Mouse (Mus musculus) hindbrain, embryonic 15.5 days (tissue): ENCODE measurements around the gene Fbxo24. TPM values are rescaled to one million over a fixed set of nuclear protein-coding genes. Genes with fewer than 3 reads are reported as not detected.
"Not testable (repeated sequence)": the region's sequence is repeated elsewhere in the genome, so short reads cannot be mapped to it uniquely, and the experiment has no call there.

Experiments used
- ATAC-seq: fragments of 200-750 bp; cut with Nextera tagmentation; 2 replicates; pipeline ENCODE4 v1.8.0; 2017; ENCODE audit warnings: low read depth, moderate number of reproducible peaks, moderate TSS enrichment; ENCODE audit not compliant: low FRiP score
- H3K27ac ChIP-seq: fragments of 300-500 bp; sonication (generic); replicated peaks from 2 replicates; pipeline ENCODE4 v1.5.1; 2015; ENCODE audit warnings: mild to moderate bottlenecking, inconsistent platforms
- H3K27me3 ChIP-seq: fragments of 300-500 bp; sonication (generic); 2 replicates; pipeline ENCODE4 v1.6.1; 2015; ENCODE audit warnings: control low read depth, inconsistent platforms
- H3K36me3 ChIP-seq: fragments of 300-500 bp; sonication (generic); 2 replicates; pipeline ENCODE4 v1.6.1; 2015; ENCODE audit warnings: control low read depth, inconsistent platforms
- H3K4me1 ChIP-seq: fragments of 300-500 bp; sonication (generic); replicated peaks from 2 replicates; pipeline ENCODE4 v1.6.1; 2015; ENCODE audit warnings: control low read depth, inconsistent platforms
- H3K4me2 ChIP-seq: fragments of 300-500 bp; sonication (generic); 2 replicates; pipeline ENCODE4 v1.6.1; 2015; ENCODE audit warnings: moderate library complexity, mild to moderate bottlenecking, inconsistent platforms
- H3K4me3 ChIP-seq: fragments of 300-500 bp; sonication (generic); 2 replicates; pipeline ENCODE4 v1.5.1; 2015; ENCODE audit warnings: mild to moderate bottlenecking, inconsistent platforms
- H3K9ac ChIP-seq: fragments of 300-500 bp; sonication (generic); 2 replicates; pipeline ENCODE4 v1.6.1; 2015; ENCODE audit warnings: inconsistent platforms
- H3K9me3 ChIP-seq: fragments of 300-500 bp; sonication (generic); 2 replicates; pipeline ENCODE4 v1.6.1; 2016; ENCODE audit warnings: control low read depth, inconsistent platforms
- WGBS: fragments of 180-500 bp; shearing (Covaris S2); methylation state at CpG from one replicate; pipeline ENCODE4 v1.1.7; 2015; 5-methylcytosine and 5-hydroxymethylcytosine counted together
- polyA plus RNA-seq: library from polyadenylated mRNA; unstranded; fragments of >200 nt; fragmentation: Nextera tagmentation; extraction: Ambion mirVana; gene quantifications from 2 replicates; pipeline ENCODE4 v1.2.1, GENCODE M21; 2015

Gene Fbxo24
- polyA plus RNA-seq, 1 experiment from 2014 or later: 0.31 TPM

DNA sequence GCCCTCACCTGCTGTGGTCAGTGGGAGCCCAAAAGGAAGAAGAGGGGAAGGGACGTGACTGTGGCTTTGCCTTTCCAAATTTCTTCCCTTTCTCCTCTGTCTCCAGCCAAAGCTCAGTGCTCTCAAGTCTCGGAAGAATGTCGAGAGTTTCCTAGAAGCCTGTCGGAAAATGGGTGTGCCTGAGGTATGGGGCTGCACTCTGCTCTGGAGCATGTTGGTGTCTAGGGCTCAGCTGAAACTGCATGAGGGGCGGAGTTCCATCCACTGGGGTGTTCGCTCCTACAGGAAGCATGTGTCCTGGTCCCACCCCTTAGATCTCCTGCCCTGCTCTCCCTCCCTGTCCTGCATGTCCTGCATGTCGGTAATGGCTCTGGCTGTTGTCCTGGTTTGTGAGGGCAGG, 10.7 kb upstream of the Fbxo24 start:
- ATAC-seq: no peak
- peaks cover 59% of the 10 kb centered on the region for H3K36me3 ChIP-seq
- 88% methylated on average over 7 of the region's 7 CpGs for WGBS
- H3K9me3 ChIP-seq: no peaks in the 10 kb centered on the region
- H3K9ac ChIP-seq: no peak overlapping the region
- no peak overlapping the region for H3K4me2 ChIP-seq
- no peak overlapping the region for H3K4me3 ChIP-seq
- no peak overlapping the region for H3K27ac ChIP-seq
- H3K27me3 ChIP-seq: peaks cover 12% of the 10 kb centered on the region; the same call in 1 of the 2 replicates
- H3K4me1 ChIP-seq: no peaks in the 10 kb centered on the region

DNA sequence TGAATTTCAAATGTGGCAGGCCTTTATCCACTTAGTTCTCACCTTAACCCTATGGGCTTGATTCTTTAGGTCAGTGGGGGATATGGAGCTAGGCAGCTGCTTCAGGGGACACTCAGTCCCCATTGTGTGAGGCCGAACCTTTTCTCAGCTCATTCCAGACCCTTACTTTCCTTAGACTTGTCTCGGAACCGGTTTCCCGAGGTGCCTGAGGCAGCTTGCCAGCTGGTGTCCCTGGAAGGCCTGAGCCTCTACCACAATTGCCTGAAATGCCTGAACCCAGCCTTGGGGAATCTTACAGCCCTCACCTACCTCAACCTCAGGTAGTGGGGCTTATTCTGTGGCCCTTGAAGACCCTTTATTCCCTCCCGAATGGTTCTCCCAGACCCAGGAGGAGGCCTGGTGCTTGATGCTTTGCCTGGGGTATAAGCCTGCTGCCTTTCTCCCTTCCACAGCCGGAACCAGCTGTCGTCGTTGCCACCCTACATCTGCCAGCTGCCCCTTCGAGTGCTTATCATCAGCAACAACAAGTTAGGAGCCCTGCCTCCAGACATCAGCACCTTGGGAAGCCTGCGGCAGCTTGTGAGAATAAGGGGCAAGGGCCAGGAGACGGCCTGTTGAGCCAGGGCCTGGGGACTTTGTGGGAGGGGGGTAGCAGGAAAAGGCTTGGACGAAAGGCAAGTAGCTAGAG, 4.7 kb upstream of the Fbxo24 start:
- Histone ChIP-seq H3K4me1 (peaks cover 38% of the 10 kb centered on the region), H3K9ac (no peak overlapping the region), H3K27me3 (no peaks in the 10 kb centered on the region), H3K9me3 (no peaks in the 10 kb centered on the region), H3K4me3 (no peak overlapping the region), H3K4me2 (no peak overlapping the region), H3K27ac (no peak overlapping the region), H3K36me3 (peaks cover 35% of the 10 kb centered on the region)
- ATAC-seq: no peak
- WGBS: 72% methylated on average over 12 of the region's 12 CpGs

DNA sequence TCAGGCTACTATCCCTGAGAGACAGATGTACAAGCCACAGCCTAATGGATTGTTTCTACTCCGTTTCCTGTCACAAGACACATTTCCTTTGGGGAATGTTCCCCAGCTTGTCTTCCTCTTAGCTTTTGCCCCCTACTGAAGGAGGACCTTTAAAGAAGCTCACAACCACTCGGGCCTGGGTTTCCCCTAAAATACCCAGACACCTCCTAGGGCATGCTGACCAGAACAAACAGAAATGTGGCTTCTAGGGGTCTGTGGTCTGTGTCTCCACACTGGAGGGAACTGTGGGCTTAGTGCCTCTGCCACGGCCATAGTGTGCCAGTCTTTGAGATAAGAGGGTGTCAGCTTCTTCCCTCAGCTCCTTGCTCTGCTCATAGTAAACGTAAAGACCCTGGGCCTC, 2.8 kb upstream of the Fbxo24 start:
- Histone ChIP-seq H3K36me3 (peaks cover 16% of the 10 kb centered on the region; the same call in 1 of the 2 replicates), H3K4me2 (peak overlapping the region; percentile 95; the same call in 1 of the 2 replicates), H3K4me3 (0 out of 2 replicates have a peak overlapping the region, but pooled peaks have one; percentile 2), H3K27me3 (no peaks in the 10 kb centered on the region), H3K27ac (peak overlapping the region; percentile 60; the same call in 1 of the 2 replicates), H3K9me3 (no peaks in the 10 kb centered on the region), H3K4me1 (peaks cover 45% of the 10 kb centered on the region), H3K9ac (no peak overlapping the region)
- 72% methylated on average over 4 of the region's 4 CpGs for WGBS
- ATAC-seq: no peak

DNA sequence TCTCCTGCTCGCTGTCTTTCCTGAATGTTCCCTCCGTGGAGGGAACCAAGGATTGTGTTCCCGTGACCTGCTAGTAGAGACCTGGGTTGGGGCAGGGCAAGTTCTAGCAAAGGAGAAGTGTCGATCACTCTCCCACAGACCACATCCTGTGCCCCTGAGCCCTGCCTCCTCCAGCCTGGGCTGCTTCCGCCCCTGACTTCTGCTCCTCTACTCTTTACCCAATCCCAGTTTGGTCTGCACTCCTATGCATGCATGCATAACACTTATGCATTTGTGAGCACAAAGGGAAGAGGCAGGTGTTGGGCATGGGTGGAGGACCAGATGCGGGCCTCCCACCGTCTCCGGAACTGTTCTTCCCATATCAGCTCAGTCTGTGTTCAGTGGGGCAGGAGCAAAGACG, 2.4 kb upstream of the Fbxo24 start:
- Histone ChIP-seq H3K4me3 (0 out of 2 replicates have a peak overlapping the region, but pooled peaks have one; percentile 2), H3K36me3 (peaks cover 12% of the 10 kb centered on the region; the same call in 1 of the 2 replicates), H3K27ac (peak overlapping the region; percentile 60), H3K4me1 (peaks cover 45% of the 10 kb centered on the region), H3K27me3 (no peaks in the 10 kb centered on the region), H3K4me2 (peak overlapping the region; percentile 95), H3K9me3 (no peaks in the 10 kb centered on the region), H3K9ac (0 out of 2 replicates have a peak overlapping the region, but pooled peaks have one; percentile 10)
- 65% methylated on average over 9 of the region's 9 CpGs for WGBS
- no peak for ATAC-seq

DNA sequence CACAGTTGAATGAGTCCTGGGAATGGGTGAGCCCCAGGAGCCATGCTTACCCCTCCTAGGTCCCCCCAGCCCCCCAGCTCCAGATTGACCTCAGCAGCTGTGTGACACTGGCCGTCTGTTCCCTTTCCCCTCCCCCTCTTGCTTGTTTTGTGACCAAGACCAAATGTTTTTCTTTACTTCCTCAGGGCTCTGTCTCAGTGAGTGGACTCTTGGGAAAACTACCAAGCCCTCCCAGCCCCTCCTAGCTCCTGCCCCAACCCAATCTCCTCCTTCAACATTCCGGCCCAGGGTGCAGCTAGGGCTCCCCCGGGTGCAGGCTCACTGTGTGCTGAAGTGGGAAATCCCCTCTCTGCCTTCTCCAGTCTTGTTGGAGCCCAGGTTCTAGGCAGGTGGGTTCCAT, 1.8 kb upstream of the Fbxo24 start:
- Histone ChIP-seq H3K4me1 (peaks cover 45% of the 10 kb centered on the region), H3K4me2 (peak overlapping the region; percentile 95), H3K27ac (peak overlapping the region; percentile 60), H3K9ac (0 out of 2 replicates have a peak overlapping the region, but pooled peaks have one; percentile 10), H3K27me3 (no peaks in the 10 kb centered on the region), H3K4me3 (no peak overlapping the region), H3K9me3 (no peaks in the 10 kb centered on the region), H3K36me3 (peaks cover 6% of the 10 kb centered on the region; the same call in 1 of the 2 replicates)
- 50% methylated on average over 3 of the region's 3 CpGs for WGBS
- ATAC-seq: no peak

DNA sequence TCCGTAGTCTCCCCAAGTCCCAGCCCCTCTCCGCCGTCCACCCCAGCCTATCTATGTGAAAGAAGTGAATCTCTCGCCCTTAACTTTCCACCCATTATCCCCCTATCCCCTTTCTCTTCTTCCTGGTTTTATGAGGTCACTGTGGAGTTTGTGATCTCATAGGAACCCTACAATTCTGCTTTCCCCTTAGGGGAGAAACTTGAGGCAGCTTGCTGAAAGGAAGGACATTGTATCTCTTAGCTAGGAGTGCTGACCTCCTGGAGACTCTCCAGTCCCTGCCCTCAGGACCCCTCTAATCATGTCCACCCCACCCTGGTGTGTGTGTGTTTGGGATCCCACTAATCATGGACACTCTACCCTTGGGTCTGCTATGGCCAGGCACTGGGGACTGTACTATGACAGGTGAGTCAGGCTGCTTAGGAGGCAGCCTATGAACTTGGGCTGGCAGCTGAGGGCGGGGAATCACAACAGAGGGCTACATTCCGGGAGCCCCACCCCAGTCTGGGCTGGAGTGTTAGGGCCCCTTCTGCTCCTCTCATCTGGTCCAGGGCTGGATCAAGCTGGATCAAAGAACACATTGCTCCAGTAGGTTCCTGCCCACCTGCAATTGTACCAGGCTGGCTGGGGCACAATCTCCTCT, 1.2 kb upstream of the Fbxo24 start:
- no peaks in the 10 kb centered on the region for H3K9me3 ChIP-seq
- peaks cover 45% of the 10 kb centered on the region for H3K4me1 ChIP-seq
- WGBS: 27% methylated on average over 6 of the region's 6 CpGs
- peak overlapping the region; percentile 95 for H3K4me2 ChIP-seq
- peaks cover under 1% of the 10 kb centered on the region; the same call in 1 of the 2 replicates for H3K36me3 ChIP-seq
- H3K27me3 ChIP-seq: no peaks in the 10 kb centered on the region
- no peak for ATAC-seq
- H3K4me3 ChIP-seq: peak overlapping the region; percentile 83
- H3K27ac ChIP-seq: peak overlapping the region; percentile 60
- peak overlapping the region; percentile 86 for H3K9ac ChIP-seq

DNA sequence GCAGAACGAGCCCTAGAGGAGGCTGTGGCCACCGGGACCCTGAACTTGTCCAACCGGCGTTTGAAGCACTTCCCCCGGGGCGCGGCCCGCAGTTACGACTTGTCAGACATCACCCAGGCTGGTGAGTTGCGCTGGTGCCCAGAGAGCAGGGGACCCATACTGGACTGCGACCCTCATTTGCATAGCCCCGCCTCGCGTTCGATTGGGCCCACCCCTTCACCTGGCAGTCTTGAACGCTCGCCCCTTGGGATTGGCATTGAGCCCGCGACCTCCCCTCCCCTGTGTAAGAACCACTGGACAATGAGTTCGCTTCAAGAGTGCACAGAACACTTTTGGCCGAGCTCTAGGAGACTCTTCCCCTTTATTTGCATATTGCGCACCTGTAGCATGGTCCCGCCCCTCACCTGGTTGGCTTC, 512 bp upstream of the Fbxo24 start:
- Histone ChIP-seq H3K9ac (peak overlapping the region; percentile 86), H3K27me3 (no peaks in the 10 kb centered on the region), H3K4me3 (peak overlapping the region; percentile 83), H3K9me3 (no peaks in the 10 kb centered on the region), H3K36me3 (no peaks in the 10 kb centered on the region), H3K4me1 (peaks cover 45% of the 10 kb centered on the region), H3K27ac (peak overlapping the region; percentile 90), H3K4me2 (peak overlapping the region; percentile 95)
- 1% methylated on average over 23 of the region's 23 CpGs for WGBS
- peak; percentile 9 for ATAC-seq

DNA sequence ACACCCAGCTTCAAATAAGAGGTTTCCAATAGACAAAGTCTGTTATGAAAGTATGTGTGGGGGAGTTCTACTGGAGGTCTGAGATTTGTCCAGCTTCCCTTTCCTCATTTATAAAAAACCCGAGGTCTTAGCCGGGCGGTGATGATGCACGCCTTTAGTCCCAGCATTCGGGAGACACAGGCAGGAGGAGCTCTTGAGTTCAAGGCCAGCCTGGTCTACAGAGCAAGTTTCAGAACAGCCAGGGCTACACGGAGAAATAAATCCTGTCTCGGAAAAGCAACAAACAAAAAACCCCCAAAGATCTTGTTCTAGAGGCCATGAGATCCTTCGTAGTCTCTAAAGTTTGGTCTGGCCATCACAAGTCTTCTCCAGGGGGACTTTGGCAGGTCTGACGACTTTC, 811 bp downstream of the Fbxo24 start:
- Histone ChIP-seq H3K9ac (peak overlapping the region; percentile 53), H3K9me3 (no peaks in the 10 kb centered on the region), H3K4me1 (peaks cover 38% of the 10 kb centered on the region), H3K27me3 (no peaks in the 10 kb centered on the region), H3K4me3 (peak overlapping the region; percentile 83), H3K27ac (peak overlapping the region; percentile 83), H3K4me2 (peak overlapping the region; percentile 67), H3K36me3 (no peaks in the 10 kb centered on the region)
- WGBS: 3% methylated on average over 9 of the region's 9 CpGs
- ATAC-seq: no peak

DNA sequence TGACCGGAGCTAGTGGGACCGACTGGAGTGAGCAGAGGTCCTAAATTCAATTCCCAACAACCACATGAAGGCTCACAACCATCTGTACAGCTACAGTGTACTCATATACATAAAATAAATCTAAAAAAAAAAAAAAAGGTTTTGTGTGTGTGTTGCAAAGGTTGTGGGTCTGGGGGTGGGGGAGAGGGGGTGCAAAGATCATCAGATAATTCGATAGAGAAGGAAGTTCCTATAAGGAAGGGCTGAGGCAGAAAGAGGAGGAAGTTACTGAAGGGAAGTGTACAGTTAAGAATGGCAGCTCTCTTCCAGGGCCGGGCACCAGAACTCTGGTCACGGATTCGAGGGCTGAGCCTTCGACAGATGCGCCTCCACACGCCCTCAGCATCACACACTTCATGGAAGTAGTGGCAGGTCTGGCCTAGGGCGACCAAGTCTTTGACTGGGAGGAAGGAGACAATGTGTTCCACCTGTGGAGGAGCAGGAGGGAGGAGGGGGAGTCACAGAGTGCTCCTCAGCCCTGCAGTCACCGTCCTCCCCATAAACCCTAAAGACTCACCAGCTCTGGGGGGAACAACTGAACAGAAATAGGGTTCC, 4.8 kb downstream of the Fbxo24 start:
- ATAC-seq: no peak
- Histone ChIP-seq H3K27me3 (no peaks in the 10 kb centered on the region), H3K4me1 (peaks cover 7% of the 10 kb centered on the region), H3K27ac (no peak overlapping the region), H3K4me2 (no peak overlapping the region), H3K36me3 (no peaks in the 10 kb centered on the region), H3K9me3 (no peaks in the 10 kb centered on the region), H3K4me3 (no peak overlapping the region), H3K9ac (no peak overlapping the region)
- WGBS: 87% methylated on average over 11 of the region's 11 CpGs

DNA sequence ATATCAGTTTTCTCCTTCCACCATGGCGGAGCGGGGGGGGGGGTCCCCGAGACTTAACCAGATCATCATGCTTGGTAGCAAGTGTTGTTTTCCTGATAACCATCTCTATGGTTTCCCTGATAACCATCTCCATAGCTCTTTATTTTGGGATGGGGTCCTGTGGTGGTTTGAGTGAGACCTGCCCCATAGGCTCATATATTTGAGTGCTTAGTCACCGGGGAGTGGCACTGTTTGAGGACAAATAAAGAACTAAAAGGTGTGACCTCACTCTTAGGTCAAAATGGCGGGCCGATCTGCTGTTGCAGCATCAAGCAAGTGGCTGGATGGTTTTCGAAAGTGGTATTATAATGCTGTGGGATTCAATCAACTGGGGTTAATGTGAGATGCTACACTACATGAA, 13.5 kb downstream of the Fbxo24 start:
- H3K4me3 ChIP-seq: no peak overlapping the region
- no peak overlapping the region for H3K4me2 ChIP-seq
- H3K27me3 ChIP-seq: no peaks in the 10 kb centered on the region
- no peak for ATAC-seq
- H3K36me3 ChIP-seq: no peaks in the 10 kb centered on the region
- H3K4me1 ChIP-seq: no peaks in the 10 kb centered on the region
- H3K9ac ChIP-seq: no peak overlapping the region
- 94% methylated on average over 7 of the region's 7 CpGs for WGBS
- no peak overlapping the region for H3K27ac ChIP-seq
- no peaks in the 10 kb centered on the region for H3K9me3 ChIP-seq

DNA sequence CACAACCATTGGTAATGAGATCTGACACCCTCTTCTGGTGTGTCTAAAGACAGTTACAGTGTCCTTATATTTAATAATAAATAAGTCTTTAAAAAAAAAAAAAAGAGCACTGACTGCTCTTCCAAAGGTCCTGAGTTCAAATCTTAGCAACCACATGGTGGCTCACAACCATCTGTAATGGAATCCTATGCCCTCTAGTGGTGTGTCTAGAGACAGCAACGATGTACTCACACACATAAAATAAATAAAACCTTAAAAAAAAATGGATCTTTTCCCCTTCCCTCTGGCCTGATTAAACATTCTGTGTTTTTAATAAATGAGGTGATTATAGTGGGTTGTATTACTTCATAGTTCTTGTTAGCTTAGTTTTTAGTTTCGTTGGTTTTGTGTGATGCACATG, 13.9 kb downstream of the Fbxo24 start:
- 93% methylated on average over 2 of the region's 2 CpGs for WGBS
- not testable (repeated sequence) for H3K4me2 ChIP-seq, H3K4me1 ChIP-seq, H3K9ac ChIP-seq, H3K27me3 ChIP-seq, H3K36me3 ChIP-seq, H3K4me3 ChIP-seq, H3K9me3 ChIP-seq, H3K27ac ChIP-seq, ATAC-seq

DNA sequence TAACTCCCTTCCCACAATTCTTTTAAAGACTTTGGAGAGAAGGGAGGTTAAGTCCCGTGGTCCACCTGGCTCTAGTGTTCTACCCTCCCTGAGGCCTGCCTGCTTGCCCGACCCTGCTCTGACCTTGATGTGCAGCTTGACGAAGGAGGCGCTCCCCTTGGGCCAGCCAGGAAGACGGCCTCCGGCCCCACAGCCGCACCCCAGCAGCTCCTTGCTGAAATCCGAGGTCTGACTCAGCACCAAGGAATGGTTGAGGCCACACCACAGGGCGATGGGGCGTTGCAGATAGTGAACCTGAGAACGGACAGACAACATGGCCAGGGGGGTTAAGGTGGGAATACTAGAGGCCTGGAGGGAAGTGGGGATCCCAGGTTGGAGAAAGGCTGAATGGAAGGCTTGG, 15.3 kb downstream of the Fbxo24 start, which contains the start of gene Pcolce:
Pcolce (minus strand) TSS at position 235 of the 400 bp plus-strand sequence.
- Histone ChIP-seq H3K27me3 (peaks cover 6% of the 10 kb centered on the region; the same call in 1 of the 2 replicates), H3K27ac (no peak within 1 kb of the TSS), H3K4me1 (peaks cover 3% of the 10 kb centered on the region), H3K9me3 (no peaks in the 10 kb centered on the region), H3K9ac (no peak within 1 kb of the TSS), H3K4me2 (no peak within 1 kb of the TSS), H3K36me3 (no peaks in the 10 kb centered on the region), H3K4me3 (no peak within 1 kb of the TSS)
- no peak for ATAC-seq
- WGBS: 66% methylated on average over 11 of the region's 11 CpGs
